Mouse (Mus musculus) limb, embryonic 11.5 days (tissue): Measurements from ENCODE around the gene Lrrc1. TPM values are rescaled to one million over a fixed set of nuclear protein-coding genes. Genes with fewer than 3 reads are reported as not detected.

Source experiments
- ATAC-seq: fragments of 200-750 bp; cut with Nextera tagmentation; 2 replicates; pipeline ENCODE4 v1.8.0; 2017; ENCODE audit warnings: low read depth; ENCODE audit not compliant: insufficient number of reproducible peaks, low FRiP score, low TSS enrichment
- DNase-seq: peaks from one replicate; pipeline ENCODE4 v3.0.0-alpha.2; 2015; ENCODE audit warnings: low spot score
- H3K27ac ChIP-seq: fragments of 300-500 bp; sonication (generic); replicated peaks from 2 replicates; pipeline ENCODE4 v1.5.1; 2014; ENCODE audit warnings: low read depth, mild to moderate bottlenecking, low read length
- H3K27me3 ChIP-seq: fragments of 300-500 bp; sonication (generic); 2 replicates; pipeline ENCODE4 v1.6.1; 2014; ENCODE audit warnings: mild to moderate bottlenecking, low read length, mixed read lengths; ENCODE audit not compliant: control insufficient read depth, insufficient read depth
- H3K36me3 ChIP-seq: fragments of 300-500 bp; sonication (generic); 2 replicates; pipeline ENCODE4 v1.6.1; 2014; ENCODE audit warnings: mild to moderate bottlenecking, low read length, moderate library complexity, mixed read lengths; ENCODE audit not compliant: control insufficient read depth, insufficient read depth
- H3K4me1 ChIP-seq: fragments of 300-500 bp; sonication (generic); 2 replicates; pipeline ENCODE4 v1.6.1; 2014; ENCODE audit warnings: low read length, mixed read lengths; ENCODE audit not compliant: control insufficient read depth, insufficient read depth
- H3K4me2 ChIP-seq: fragments of 300-500 bp; sonication (generic); 2 replicates; pipeline ENCODE4 v1.6.1; 2014; ENCODE audit warnings: low read depth, mild to moderate bottlenecking, moderate library complexity; ENCODE audit not compliant: severe bottlenecking
- H3K4me3 ChIP-seq: fragments of 300-500 bp; sonication (generic); 2 replicates; pipeline ENCODE4 v1.5.1; 2014; ENCODE audit warnings: low read depth, low read length
- H3K9ac ChIP-seq: fragments of 300-500 bp; sonication (generic); 2 replicates; pipeline ENCODE4 v1.6.1; 2014; ENCODE audit warnings: mild to moderate bottlenecking, low read length
- H3K9me3 ChIP-seq: fragments of 300-500 bp; sonication (generic); 2 replicates; pipeline ENCODE4 v1.6.1; 2016; ENCODE audit warnings: low read length; ENCODE audit not compliant: control insufficient read depth
- WGBS: fragments of 180-500 bp; shearing (Covaris S2); extraction: QIAGEN DNeasy Blood & Tissue Kit; methylation state at CpG from one replicate; pipeline ENCODE4 v1.1.7; 2014; 5-methylcytosine and 5-hydroxymethylcytosine counted together
- polyA plus RNA-seq: library from polyadenylated mRNA; unstranded; fragments of >200 nt; fragmentation: Nextera tagmentation; extraction: Ambion mirVana; gene quantifications from 2 replicates; pipeline ENCODE4 v1.2.1, GENCODE M21; 2014

The Lrrc1 gene
- polyA plus RNA-seq, 1 experiment from 2014 or later, result 7.1 TPM

- H3K4me3 ChIP-seq, result no peak overlapping the region
- no peak overlapping the region for H3K9ac ChIP-seq
- no peaks in the 10 kb centered on the region for H3K4me1 ChIP-seq
- no peak overlapping the region for H3K27ac ChIP-seq
- no peaks in the 10 kb centered on the region for H3K27me3 ChIP-seq
- H3K36me3 ChIP-seq, result no peaks in the 10 kb centered on the region
- H3K9me3 ChIP-seq, result no peaks in the 10 kb centered on the region
- no peak overlapping the region for H3K4me2 ChIP-seq
- DNase-seq (no peak), ATAC-seq (no peak)
- 78% methylated on average over 14 of the region's 14 CpGs for WGBS
Measured at GRCm38 (mm10) chr9:77502548-77503438, 41.9 kb downstream of the Lrrc1 start.

- Histone ChIP-seq H3K9ac (no peak overlapping the region), H3K27ac (no peak overlapping the region), H3K27me3 (no peaks in the 10 kb centered on the region), H3K4me3 (no peak overlapping the region), H3K9me3 (no peaks in the 10 kb centered on the region), H3K4me1 (peaks cover 1% of the 10 kb centered on the region; the same call in 1 of the 2 replicates), H3K36me3 (no peaks in the 10 kb centered on the region), H3K4me2 (no peak overlapping the region)
- 91% methylated on average over 6 of the region's 6 CpGs for WGBS
- DNase-seq (no peak), ATAC-seq (no peak)
Measured at GRCm38 (mm10) chr9:77502171-77502547, 42.5 kb downstream of the Lrrc1 start.

GRCm38 (mm10) chr9:77499084-77499483 lies 45.6 kb downstream of the Lrrc1 start:
- H3K36me3 ChIP-seq, result no peaks in the 10 kb centered on the region
- no peak overlapping the region for H3K4me3 ChIP-seq
- ATAC-seq (no peak), DNase-seq (no peak)
- H3K9me3 ChIP-seq, result no peaks in the 10 kb centered on the region
- no peak overlapping the region for H3K9ac ChIP-seq
- no peaks in the 10 kb centered on the region for H3K27me3 ChIP-seq
- no peak overlapping the region for H3K27ac ChIP-seq
- H3K4me2 ChIP-seq, result no peak overlapping the region
- 93% methylated on average over 6 of the region's 6 CpGs for WGBS
- peaks cover 6% of the 10 kb centered on the region; the same call in 1 of the 2 replicates for H3K4me1 ChIP-seq

- ATAC-seq (no peak), DNase-seq (no peak)
- WGBS, result 72% methylated on average over 3 of the region's 3 CpGs
- Histone ChIP-seq H3K9ac (no peak overlapping the region), H3K4me3 (no peak overlapping the region), H3K36me3 (no peaks in the 10 kb centered on the region), H3K9me3 (no peaks in the 10 kb centered on the region), H3K27ac (no peak overlapping the region), H3K4me2 (no peak overlapping the region), H3K4me1 (peaks cover 6% of the 10 kb centered on the region; the same call in 1 of the 2 replicates), H3K27me3 (no peaks in the 10 kb centered on the region)
Measured at GRCm38 (mm10) chr9:77498406-77498805, 46.3 kb downstream of the Lrrc1 start.

GRCm38 (mm10) chr9:77497173-77497572 lies 47.5 kb downstream of the Lrrc1 start:
- H3K4me1 ChIP-seq, result peaks cover 6% of the 10 kb centered on the region; the same call in 1 of the 2 replicates
- H3K4me2 ChIP-seq, result no peak overlapping the region
- DNase-seq (no peak), ATAC-seq (no peak)
- 59% methylated on average over 6 of the region's 6 CpGs for WGBS
- no peak overlapping the region for H3K27ac ChIP-seq
- no peak overlapping the region for H3K9ac ChIP-seq
- H3K4me3 ChIP-seq, result no peak overlapping the region
- H3K9me3 ChIP-seq, result no peaks in the 10 kb centered on the region
- H3K27me3 ChIP-seq, result no peaks in the 10 kb centered on the region
- no peaks in the 10 kb centered on the region for H3K36me3 ChIP-seq

- ATAC-seq (no peak), DNase-seq (peak; percentile 34)
- no peak overlapping the region for H3K4me2 ChIP-seq
- H3K36me3 ChIP-seq, result no peaks in the 10 kb centered on the region
- no peaks in the 10 kb centered on the region for H3K27me3 ChIP-seq
- 36% methylated on average over 12 of the region's 12 CpGs for WGBS
- H3K9ac ChIP-seq, result no peak overlapping the region
- no peak overlapping the region; the same call in 1 of the 2 replicates for H3K27ac ChIP-seq
- H3K4me3 ChIP-seq, result no peak overlapping the region
- H3K9me3 ChIP-seq, result no peaks in the 10 kb centered on the region
- peaks cover 6% of the 10 kb centered on the region; the same call in 1 of the 2 replicates for H3K4me1 ChIP-seq
Measured at GRCm38 (mm10) chr9:77496540-77497062, 48.1 kb downstream of the Lrrc1 start.

GRCm38 (mm10) chr9:77494307-77494706 lies 50.4 kb downstream of the Lrrc1 start:
- no peaks in the 10 kb centered on the region for H3K36me3 ChIP-seq
- H3K27me3 ChIP-seq, result no peaks in the 10 kb centered on the region
- 90% methylated on average over 7 of the region's 7 CpGs for WGBS
- no peak overlapping the region for H3K27ac ChIP-seq
- no peak overlapping the region for H3K4me2 ChIP-seq
- H3K9ac ChIP-seq, result no peak overlapping the region
- DNase-seq (no peak), ATAC-seq (no peak)
- no peaks in the 10 kb centered on the region for H3K9me3 ChIP-seq
- H3K4me3 ChIP-seq, result no peak overlapping the region
- peaks cover 6% of the 10 kb centered on the region; the same call in 1 of the 2 replicates for H3K4me1 ChIP-seq

- Histone ChIP-seq H3K27ac (no peak overlapping the region), H3K9ac (no peak overlapping the region), H3K27me3 (no peaks in the 10 kb centered on the region), H3K9me3 (no peaks in the 10 kb centered on the region), H3K4me2 (no peak overlapping the region), H3K4me1 (no peaks in the 10 kb centered on the region), H3K36me3 (no peaks in the 10 kb centered on the region), H3K4me3 (no peak overlapping the region)
- DNase-seq (no peak), ATAC-seq (no peak)
- WGBS, result 94% methylated on average over 11 of the region's 11 CpGs
Measured at GRCm38 (mm10) chr9:77488611-77489010, 56.1 kb downstream of the Lrrc1 start.
